Mouse (Mus musculus) limb, embryonic 13.5 days (tissue): ENCODE results near the gene Fam229b. TPM values are rescaled to one million over a fixed set of nuclear protein-coding genes. Genes with fewer than 3 reads are reported as not detected.

ENCODE experiments used
- ATAC-seq: fragments of 200-750 bp; cut with Nextera tagmentation; 2 replicates; pipeline ENCODE4 v1.8.0; 2017; ENCODE audit warnings: low read depth, moderate number of reproducible peaks, moderate TSS enrichment; ENCODE audit not compliant: low FRiP score
- H3K27ac ChIP-seq: fragments of 300-500 bp; sonication (generic); 2 replicates; pipeline ENCODE4 v1.5.1; 2015; ENCODE audit warnings: inconsistent platforms, mild to moderate bottlenecking, moderate library complexity
- H3K27me3 ChIP-seq: fragments of 300-500 bp; sonication (generic); 2 replicates; pipeline ENCODE4 v1.6.1; 2015; ENCODE audit warnings: mild to moderate bottlenecking, inconsistent platforms
- H3K36me3 ChIP-seq: fragments of 300-500 bp; sonication (generic); 2 replicates; pipeline ENCODE4 v1.6.1; 2015; ENCODE audit warnings: inconsistent platforms, mild to moderate bottlenecking, moderate library complexity
- H3K4me1 ChIP-seq: fragments of 300-500 bp; sonication (generic); 2 replicates; pipeline ENCODE4 v1.6.1; 2015; ENCODE audit warnings: inconsistent platforms
- H3K4me2 ChIP-seq: fragments of 300-500 bp; sonication (generic); replicated peaks from 2 replicates; pipeline ENCODE4 v1.6.1; 2015; ENCODE audit warnings: inconsistent platforms, mild to moderate bottlenecking, moderate library complexity
- H3K4me3 ChIP-seq: fragments of 300-500 bp; sonication (generic); 2 replicates; pipeline ENCODE4 v1.5.1; 2015; ENCODE audit warnings: moderate library complexity, mild to moderate bottlenecking, inconsistent platforms
- H3K9ac ChIP-seq: fragments of 300-500 bp; sonication (generic); 2 replicates; pipeline ENCODE4 v1.6.1; 2015; ENCODE audit warnings: mild to moderate bottlenecking, inconsistent platforms
- H3K9me3 ChIP-seq: fragments of 300-500 bp; sonication (generic); 2 replicates; pipeline ENCODE4 v1.6.1; 2016; ENCODE audit warnings: inconsistent platforms
- WGBS: fragments of 180-500 bp; shearing (Covaris S2); methylation state at CpG from one replicate; pipeline ENCODE4 v1.1.7; 2015; 5-methylcytosine and 5-hydroxymethylcytosine counted together
- polyA plus RNA-seq: library from polyadenylated mRNA; unstranded; fragments of >200 nt; fragmentation: Nextera tagmentation; extraction: Ambion mirVana; gene quantifications from 2 replicates; pipeline ENCODE4 v1.2.1, GENCODE M21; 2015

Gene Fam229b
- polyA plus RNA-seq, 1 experiment from 2014 or later: 13.5 TPM

DNA sequence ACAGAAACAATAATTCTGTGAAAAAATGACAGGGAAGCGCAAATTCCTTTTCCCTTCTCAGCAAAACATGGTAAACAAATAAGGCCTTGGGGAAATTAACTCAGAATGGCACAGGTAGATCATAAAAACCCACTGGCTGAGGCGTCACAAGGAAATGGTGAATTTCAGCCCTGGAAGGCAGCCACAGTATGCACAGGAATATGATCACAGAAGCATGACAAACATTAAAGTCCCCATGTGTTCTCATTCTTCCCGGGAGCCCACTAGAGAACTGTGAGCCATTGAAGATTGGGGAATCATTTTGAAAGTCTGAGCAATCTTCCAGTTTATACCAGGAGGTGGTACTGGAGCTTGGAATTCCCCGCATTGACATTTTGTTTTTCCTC lies 24.2 kb downstream of the Fam229b start:
- no peak overlapping the region for H3K4me3 ChIP-seq
- no peak overlapping the region for H3K4me2 ChIP-seq
- no peak overlapping the region for H3K9ac ChIP-seq
- no peak overlapping the region for H3K27ac ChIP-seq
- WGBS: 49% methylated on average over 4 of the region's 4 CpGs
- H3K36me3 ChIP-seq: peaks cover 45% of the 10 kb centered on the region
- no peaks in the 10 kb centered on the region for H3K9me3 ChIP-seq
- ATAC-seq: no peak
- H3K27me3 ChIP-seq: no peaks in the 10 kb centered on the region
- H3K4me1 ChIP-seq: peaks cover 3% of the 10 kb centered on the region; the same call in 1 of the 2 replicates

DNA sequence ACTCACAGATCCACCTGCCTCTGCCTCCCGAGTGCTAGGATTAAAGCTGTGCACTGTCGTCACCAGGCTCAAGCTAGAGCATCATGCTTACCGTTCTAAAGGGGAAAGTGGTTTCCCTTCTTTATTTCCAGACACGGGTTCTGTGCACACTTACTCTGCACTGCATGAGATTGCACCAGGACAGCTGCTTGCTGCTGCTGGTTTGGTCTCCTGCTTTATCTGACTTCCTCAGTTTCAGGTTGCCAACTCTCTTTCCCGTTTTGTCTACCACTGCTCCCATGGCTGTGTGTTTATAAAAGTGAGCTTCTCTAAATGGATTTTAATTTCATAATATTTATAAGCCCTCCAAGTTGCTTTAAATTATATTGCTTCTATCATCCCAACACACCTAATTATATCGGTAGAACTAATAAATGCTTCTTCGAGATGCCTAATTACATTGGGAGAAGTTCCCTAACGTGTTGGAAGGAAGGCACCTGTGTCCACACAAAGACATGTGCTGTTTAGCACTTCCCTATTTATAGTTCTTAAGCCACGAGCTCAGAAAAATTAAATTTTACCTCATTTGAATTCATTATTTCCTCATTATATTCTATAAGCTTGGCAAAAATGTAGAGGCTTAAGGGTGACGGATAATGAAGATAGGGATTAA lies 24.8 kb downstream of the Fam229b start:
- peaks cover 3% of the 10 kb centered on the region; the same call in 1 of the 2 replicates for H3K4me1 ChIP-seq
- no peak overlapping the region for H3K27ac ChIP-seq
- H3K9ac ChIP-seq: no peak overlapping the region
- no peak overlapping the region for H3K4me3 ChIP-seq
- ATAC-seq: no peak
- no peak overlapping the region for H3K4me2 ChIP-seq
- WGBS: 67% methylated on average over 10 of the region's 10 CpGs
- no peaks in the 10 kb centered on the region for H3K27me3 ChIP-seq
- no peaks in the 10 kb centered on the region for H3K9me3 ChIP-seq
- H3K36me3 ChIP-seq: peaks cover 45% of the 10 kb centered on the region

GRCm38 (mm10) chr10:39106935-39107334 lies 26.8 kb downstream of the Fam229b start:
- H3K27ac ChIP-seq: no peak overlapping the region
- no peak overlapping the region for H3K4me3 ChIP-seq
- no peaks in the 10 kb centered on the region for H3K9me3 ChIP-seq
- H3K27me3 ChIP-seq: no peaks in the 10 kb centered on the region
- no peak overlapping the region for H3K9ac ChIP-seq
- H3K4me1 ChIP-seq: peaks cover 3% of the 10 kb centered on the region; the same call in 1 of the 2 replicates
- no peak for ATAC-seq
- 64% methylated on average over 4 of the region's 4 CpGs for WGBS
- peaks cover 57% of the 10 kb centered on the region for H3K36me3 ChIP-seq
- no peak overlapping the region for H3K4me2 ChIP-seq

GRCm38 (mm10) chr10:39106413-39106812 lies 27.3 kb downstream of the Fam229b start:
- Histone ChIP-seq H3K4me3 (no peak overlapping the region), H3K4me1 (peaks cover 3% of the 10 kb centered on the region; the same call in 1 of the 2 replicates), H3K9me3 (no peaks in the 10 kb centered on the region), H3K4me2 (no peak overlapping the region), H3K36me3 (peaks cover 54% of the 10 kb centered on the region), H3K9ac (no peak overlapping the region), H3K27ac (no peak overlapping the region), H3K27me3 (no peaks in the 10 kb centered on the region)
- ATAC-seq: no peak; the same call in 1 of the 2 replicates
- WGBS: 56% methylated on average over 3 of the region's 3 CpGs

- WGBS: 92% methylated on average over 8 of the region's 8 CpGs
- peaks cover 45% of the 10 kb centered on the region for H3K36me3 ChIP-seq
- ATAC-seq: no peak
These were observed 28.8 kb downstream of the Fam229b start for GRCm38 (mm10) chr10:39104803-39105449.

GRCm38 (mm10) chr10:39098746-39099145 lies 35.0 kb downstream of the Fam229b start:
- Histone ChIP-seq H3K9ac (no peak overlapping the region), H3K27me3 (no peaks in the 10 kb centered on the region), H3K27ac (no peak overlapping the region), H3K36me3 (peaks cover 59% of the 10 kb centered on the region), H3K9me3 (peaks cover 2% of the 10 kb centered on the region; the same call in 1 of the 2 replicates), H3K4me2 (no peak overlapping the region), H3K4me1 (no peaks in the 10 kb centered on the region), H3K4me3 (no peak overlapping the region)
- 95% methylated on average over 10 of the region's 10 CpGs for WGBS
- ATAC-seq: no peak

More at GRCm38 (mm10) chr10:39104803-39105449, 28.8 kb downstream of the Fam229b start:
- Histone ChIP-seq H3K4me3 (no peak overlapping the region), H3K4me1 (peaks cover 3% of the 10 kb centered on the region; the same call in 1 of the 2 replicates), H3K9me3 (no peaks in the 10 kb centered on the region), H3K27me3 (no peaks in the 10 kb centered on the region), H3K27ac (no peak overlapping the region), H3K4me2 (no peak overlapping the region), H3K9ac (no peak overlapping the region)

- H3K4me3 ChIP-seq: no peak overlapping the region
- no peak overlapping the region for H3K4me2 ChIP-seq
- no peaks in the 10 kb centered on the region for H3K4me1 ChIP-seq
- peaks cover 54% of the 10 kb centered on the region for H3K36me3 ChIP-seq
- ATAC-seq: no peak
- no peak overlapping the region for H3K27ac ChIP-seq
- H3K9me3 ChIP-seq: peaks cover 2% of the 10 kb centered on the region; the same call in 1 of the 2 replicates
- H3K27me3 ChIP-seq: no peaks in the 10 kb centered on the region
- WGBS: 86% methylated on average over 9 of the region's 9 CpGs
- no peak overlapping the region for H3K9ac ChIP-seq
These were observed 36.7 kb downstream of the Fam229b start for GRCm38 (mm10) chr10:39096981-39097380.

DNA sequence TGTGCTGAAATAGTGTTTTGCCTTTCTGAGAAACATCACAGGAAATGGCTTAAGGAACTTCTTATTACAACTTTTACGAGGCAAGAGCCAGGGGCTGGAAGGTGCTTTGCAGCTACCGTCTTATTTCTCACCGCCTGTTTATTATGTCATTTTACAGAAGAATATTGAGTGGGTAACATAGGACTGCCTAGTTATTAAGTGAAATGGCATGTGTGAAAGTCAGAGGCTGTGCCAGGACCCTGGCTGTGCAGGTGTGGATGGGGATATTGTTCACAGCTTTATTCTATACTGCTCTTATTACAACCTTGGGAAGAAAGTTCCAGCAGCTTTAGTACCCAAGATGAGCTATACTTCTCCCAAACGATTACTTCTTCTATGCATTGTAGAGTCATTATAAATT lies 61.7 kb downstream of the Fam229b start:
- ATAC-seq: peak; percentile 69; the same call in 1 of the 2 replicates
- WGBS: 23% methylated on average over 4 of the region's 4 CpGs
- Histone ChIP-seq H3K4me1 (peaks cover 13% of the 10 kb centered on the region), H3K27ac (no peak overlapping the region), H3K4me3 (no peak overlapping the region), H3K9ac (no peak overlapping the region), H3K9me3 (no peaks in the 10 kb centered on the region), H3K36me3 (peaks cover 51% of the 10 kb centered on the region), H3K27me3 (no peaks in the 10 kb centered on the region), H3K4me2 (no peak overlapping the region)

Other genes starting within 250 kb of the Fam229b start
- gene Lama4, start 168.4 kb downstream of the Fam229b start, polyA plus RNA-seq: 55.3 and 62.0 TPM in 2 replicates
- 17.3 and 18.8 TPM in 2 replicates for gene Tube1, start 62 bp upstream of the Fam229b start, polyA plus RNA-seq
- gene Ccn6, start 29.9 kb upstream of the Fam229b start, polyA plus RNA-seq: 0.45 and 0.64 TPM in 2 replicates
- gene Fyn, start 234.9 kb upstream of the Fam229b start, polyA plus RNA-seq: 28.0 and 29.6 TPM in 2 replicates